In genomic region chr2:8022651-8023050, GRCm38 (mm10) we compare ENCODE assay signal across 14 mouse cellular contexts.
"Had no signal": no experiment of that assay in that cellular context is flagged by ENCODE, and none has a peak within 500 bp of the region (broad histone marks: within the 10 kb centered on the region; RNA-seq: fewer than 3 reads in every experiment).

No protein-coding gene starts in this region.

- H3K27me3 ChIP-seq: intestine, embryonic 15.5 days; midbrain, embryonic 12.5 days; neural tube, embryonic 13.5 days had no signal

- H3K4me2 ChIP-seq: intestine, embryonic 15.5 days; midbrain, embryonic 12.5 days; neural tube, embryonic 13.5 days had no signal

- DNase-seq: kidney, adult 18-20 months; kidney, postnatal 10 days; kidney, postnatal 4 days; lung, adult 2 months; lung, postnatal 10 days; retina, postnatal 1 day; right cerebral cortex, postnatal 4 days; thymus, postnatal 36 days had no signal

- H3K4me3 ChIP-seq: intestine, embryonic 15.5 days; midbrain, embryonic 12.5 days; neural tube, embryonic 13.5 days had no signal

- H3K27ac ChIP-seq: intestine, embryonic 15.5 days; liver, embryonic 14.5 days; macrophage; midbrain, embryonic 12.5 days; neural tube, embryonic 13.5 days had no signal

- H3K4me1 ChIP-seq: intestine, embryonic 15.5 days; midbrain, embryonic 12.5 days; neural tube, embryonic 13.5 days had no signal

- H3K9me3 ChIP-seq: intestine, embryonic 15.5 days; midbrain, embryonic 12.5 days; neural tube, embryonic 13.5 days had no signal

- H3K36me3 ChIP-seq: intestine, embryonic 15.5 days; midbrain, embryonic 12.5 days; neural tube, embryonic 13.5 days had no signal

- H3K9ac ChIP-seq: intestine, embryonic 15.5 days; liver, embryonic 14.5 days; midbrain, embryonic 12.5 days; neural tube, embryonic 13.5 days had no signal

- ATAC-seq: intestine, embryonic 15.5 days; midbrain, embryonic 16.5 days had no signal
